Mouse (Mus musculus) kidney, embryonic 14.5 days (tissue): ENCODE measurements around the gene Naaa. TPM values are rescaled to one million over a fixed set of nuclear protein-coding genes. Genes with fewer than 3 reads are reported as not detected.

Experiments used
- ATAC-seq: fragments of 200-750 bp; cut with Nextera tagmentation; 2 replicates; pipeline ENCODE4 v1.8.0; 2017; ENCODE audit warnings: moderate number of reproducible peaks, mild to moderate bottlenecking, moderate TSS enrichment, moderate library complexity; ENCODE audit not compliant: low FRiP score, low TSS enrichment
- H3K27ac ChIP-seq: fragments of 300-500 bp; sonication (generic); 2 replicates; pipeline ENCODE4 v1.5.1; 2014; ENCODE audit warnings: low read depth, mild to moderate bottlenecking, low read length, moderate library complexity, mixed read lengths
- H3K27me3 ChIP-seq: fragments of 300-500 bp; sonication (generic); 2 replicates; pipeline ENCODE4 v1.6.1; 2014; ENCODE audit warnings: mild to moderate bottlenecking, low read length; ENCODE audit not compliant: control insufficient read depth, insufficient read depth
- H3K36me3 ChIP-seq: fragments of 300-500 bp; sonication (generic); 2 replicates; pipeline ENCODE4 v1.6.1; 2014; ENCODE audit warnings: low read length, mixed read lengths; ENCODE audit not compliant: control insufficient read depth, insufficient read depth
- H3K4me1 ChIP-seq: fragments of 300-500 bp; sonication (generic); 2 replicates; pipeline ENCODE4 v1.6.1; 2014; ENCODE audit warnings: low read length, mixed read lengths; ENCODE audit not compliant: control insufficient read depth, insufficient read depth
- H3K4me2 ChIP-seq: fragments of 300-500 bp; sonication (generic); replicated peaks from 2 replicates; pipeline ENCODE4 v1.6.1; 2014; ENCODE audit warnings: low read depth, mild to moderate bottlenecking, low read length
- H3K4me3 ChIP-seq: fragments of 300-500 bp; sonication (generic); 2 replicates; pipeline ENCODE4 v1.5.1; 2014; ENCODE audit warnings: mild to moderate bottlenecking, low read length
- H3K9ac ChIP-seq: fragments of 300-500 bp; sonication (generic); 2 replicates; pipeline ENCODE4 v1.6.1; 2014; ENCODE audit warnings: low read depth, mild to moderate bottlenecking, low read length, moderate library complexity
- H3K9me3 ChIP-seq: fragments of 300-500 bp; sonication (generic); 2 replicates; pipeline ENCODE4 v1.6.1; 2016; ENCODE audit warnings: low read length; ENCODE audit not compliant: control insufficient read depth
- WGBS: fragments of 180-500 bp; shearing (Covaris S2); extraction: QIAGEN DNeasy Blood & Tissue Kit; methylation state at CpG from one replicate; pipeline ENCODE4 v1.1.7; 2014; 5-methylcytosine and 5-hydroxymethylcytosine counted together
- polyA plus RNA-seq: library from polyadenylated mRNA; unstranded; fragments of >200 nt; fragmentation: Nextera tagmentation; extraction: Ambion mirVana; gene quantifications from 2 replicates; pipeline ENCODE4 v1.2.1, GENCODE M21; 2014

Naaa gene
- polyA plus RNA-seq, 1 experiment from 2014 or later = 22.9 TPM

GRCm38 (mm10) chr5:92248614-92249013 is 29.4 kb downstream of the Naaa start:
- Histone ChIP-seq H3K4me2 (no peak overlapping the region), H3K9ac (no peak overlapping the region), H3K9me3 (no peaks in the 10 kb centered on the region), H3K4me1 (no peaks in the 10 kb centered on the region), H3K27me3 (no peaks in the 10 kb centered on the region), H3K4me3 (no peak overlapping the region), H3K27ac (no peak overlapping the region), H3K36me3 (no peaks in the 10 kb centered on the region)
- no peak for ATAC-seq
- WGBS = 79% methylated on average over 11 of the region's 11 CpGs

- Histone ChIP-seq H3K27me3 (no peaks in the 10 kb centered on the region), H3K4me3 (no peak overlapping the region), H3K27ac (no peak overlapping the region), H3K9me3 (no peaks in the 10 kb centered on the region), H3K4me2 (no peak overlapping the region), H3K36me3 (no peaks in the 10 kb centered on the region), H3K4me1 (no peaks in the 10 kb centered on the region), H3K9ac (no peak overlapping the region)
- ATAC-seq = no peak
- WGBS = 90% methylated on average over 9 of the region's 9 CpGs
Measured at GRCm38 (mm10) chr5:92245483-92245882, 32.5 kb downstream of the Naaa start.

- H3K9me3 ChIP-seq = no peaks in the 10 kb centered on the region
- ATAC-seq = no peak
- WGBS = 97% methylated on average over 2 of the region's 2 CpGs
- H3K9ac ChIP-seq = no peak overlapping the region
- H3K4me1 ChIP-seq = no peaks in the 10 kb centered on the region
- no peak overlapping the region for H3K4me2 ChIP-seq
- H3K36me3 ChIP-seq = no peaks in the 10 kb centered on the region
- H3K27ac ChIP-seq = no peak overlapping the region
- no peak overlapping the region for H3K4me3 ChIP-seq
- H3K27me3 ChIP-seq = no peaks in the 10 kb centered on the region
Measured at GRCm38 (mm10) chr5:92244900-92245299, 33.1 kb downstream of the Naaa start.

GRCm38 (mm10) chr5:92240769-92241168 is 37.2 kb downstream of the Naaa start:
- WGBS = 92% methylated on average over 12 of the region's 12 CpGs
- H3K4me1 ChIP-seq = no peaks in the 10 kb centered on the region
- H3K9me3 ChIP-seq = no peaks in the 10 kb centered on the region
- H3K9ac ChIP-seq = no peak overlapping the region
- H3K27ac ChIP-seq = no peak overlapping the region
- H3K36me3 ChIP-seq = no peaks in the 10 kb centered on the region
- no peak overlapping the region for H3K4me2 ChIP-seq
- no peak for ATAC-seq
- no peaks in the 10 kb centered on the region for H3K27me3 ChIP-seq
- H3K4me3 ChIP-seq = no peak overlapping the region

GRCm38 (mm10) chr5:92239333-92240232 is 38.4 kb downstream of the Naaa start:
- H3K27ac ChIP-seq = no peak overlapping the region
- peak; percentile 68 for ATAC-seq
- no peaks in the 10 kb centered on the region for H3K36me3 ChIP-seq
- no peaks in the 10 kb centered on the region for H3K9me3 ChIP-seq
- no peak overlapping the region for H3K9ac ChIP-seq
- 47% methylated on average over 29 of the region's 29 CpGs for WGBS
- H3K4me3 ChIP-seq = no peak overlapping the region
- H3K4me2 ChIP-seq = no peak overlapping the region
- H3K4me1 ChIP-seq = 0 out of 2 replicates have a peak, but pooled peaks cover 7% of the 10 kb centered on the region
- H3K27me3 ChIP-seq = no peaks in the 10 kb centered on the region

GRCm38 (mm10) chr5:92234939-92235557 is 42.9 kb downstream of the Naaa start:
- Histone ChIP-seq H3K9me3 (no peaks in the 10 kb centered on the region), H3K9ac (no peak overlapping the region), H3K36me3 (no peaks in the 10 kb centered on the region), H3K27ac (no peak overlapping the region), H3K4me1 (0 out of 2 replicates have a peak, but pooled peaks cover 7% of the 10 kb centered on the region), H3K4me3 (no peak overlapping the region), H3K27me3 (no peaks in the 10 kb centered on the region), H3K4me2 (no peak overlapping the region)
- 0 out of 2 replicates have a peak, but pooled peaks have one; percentile 40 for ATAC-seq
- 52% methylated on average over 5 of the region's 5 CpGs for whole genome bisulfite sequencing

GRCm38 (mm10) chr5:92233366-92233765 is 44.6 kb downstream of the Naaa start:
- Histone ChIP-seq H3K9ac (no peak overlapping the region), H3K27ac (no peak overlapping the region), H3K36me3 (no peaks in the 10 kb centered on the region), H3K27me3 (no peaks in the 10 kb centered on the region), H3K4me1 (0 out of 2 replicates have a peak, but pooled peaks cover 7% of the 10 kb centered on the region), H3K4me2 (no peak overlapping the region), H3K4me3 (no peak overlapping the region), H3K9me3 (no peaks in the 10 kb centered on the region)
- 98% methylated on average over 4 of the region's 4 CpGs for WGBS
- ATAC-seq = no peak

- H3K27ac ChIP-seq = no peak overlapping the region
Measured at GRCm38 (mm10) chr5:92231836-92232235, 46.1 kb downstream of the Naaa start.

GRCm38 (mm10) chr5:92230306-92230705 is 47.7 kb downstream of the Naaa start:
- Histone ChIP-seq H3K9ac (no peak overlapping the region), H3K4me3 (no peak overlapping the region), H3K4me2 (no peak overlapping the region), H3K36me3 (no peaks in the 10 kb centered on the region), H3K9me3 (no peaks in the 10 kb centered on the region), H3K4me1 (0 out of 2 replicates have a peak, but pooled peaks cover 5% of the 10 kb centered on the region), H3K27me3 (no peaks in the 10 kb centered on the region), H3K27ac (no peak overlapping the region)
- no peak for ATAC-seq
- WGBS = 84% methylated on average over 11 of the region's 11 CpGs

More at GRCm38 (mm10) chr5:92231836-92232235, 46.1 kb downstream of the Naaa start:
- H3K4me1 ChIP-seq = 0 out of 2 replicates have a peak, but pooled peaks cover 7% of the 10 kb centered on the region
- H3K4me3 ChIP-seq = no peak overlapping the region
- no peaks in the 10 kb centered on the region for H3K9me3 ChIP-seq
- no peak overlapping the region for H3K4me2 ChIP-seq
- no peaks in the 10 kb centered on the region for H3K36me3 ChIP-seq
- ATAC-seq = no peak
- no peaks in the 10 kb centered on the region for H3K27me3 ChIP-seq
- WGBS = 87% methylated on average over 10 of the region's 10 CpGs
- no peak overlapping the region for H3K9ac ChIP-seq
